Mouse (Mus musculus) CH12.LX (cell line): Measurements from ENCODE around the gene Nr2f2. TPM values are rescaled to one million over a fixed set of nuclear protein-coding genes. Genes with fewer than 3 reads are reported as not detected.

Experiments used
- DNase-seq: peaks from one replicate; pipeline ENCODE4 v3.0.0-alpha.2; 2013; ENCODE audit errors: extremely low read depth
- H3K27ac ChIP-seq: 2 replicates; pipeline ENCODE4 v1.5.1; 2012; ENCODE audit warnings: low read depth, mild to moderate bottlenecking, control low read depth, moderate library complexity; ENCODE audit not compliant: insufficient read depth
- H3K27me3 ChIP-seq: replicated peaks from 2 replicates; pipeline ENCODE3; 2012; ENCODE audit warnings: inconsistent platforms
- H3K36me3 ChIP-seq, 2 experiments: replicated peaks in 1 of 2; 2 replicates each; pipeline versions ENCODE3 to v1.6.1; 2012; ENCODE audit warnings: inconsistent platforms in 1 of 2, low read length in 1 of 2, mild to moderate bottlenecking in 1 of 2, mixed read lengths in 1 of 2, moderate library complexity in 1 of 2; ENCODE audit not compliant: control insufficient read depth in 1 of 2, insufficient read depth in 1 of 2
- H3K4me1 ChIP-seq, 2 experiments: 2 replicates each; pipeline ENCODE4 v1.6.1; 2012; ENCODE audit warnings: inconsistent platforms in 1 of 2, moderate library complexity in 1 of 2; ENCODE audit not compliant: insufficient read depth in 2 of 2, control insufficient read depth in 1 of 2
- H3K4me2 ChIP-seq: 2 replicates; pipeline ENCODE4 v1.6.1; 2012; ENCODE audit warnings: low read depth, mild to moderate bottlenecking, control low read depth; ENCODE audit not compliant: poor library complexity, insufficient read depth, severe bottlenecking
- H3K4me3 ChIP-seq, 3 experiments: fragments of 150-350 bp in 1 of 3; sonication (generic) in 1 of 3; replicated peaks in 1 of 3; 2 replicates each; pipeline versions ENCODE3 to v1.5.1; 2011 to 2012; ENCODE audit warnings: low read depth in 2 of 3, low read length in 2 of 3, mild to moderate bottlenecking in 2 of 3, moderate library complexity in 2 of 3, control low read depth in 1 of 3, improper control_type of control experiment in 1 of 3, inconsistent platforms in 1 of 3, mixed read lengths in 1 of 3; ENCODE audit not compliant: poor library complexity in 1 of 3
- H3K79me2 ChIP-seq: replicated peaks from 2 replicates; pipeline ENCODE4 v1.6.1; 2012; ENCODE audit warnings: mild to moderate bottlenecking, moderate library complexity; ENCODE audit not compliant: control insufficient read depth, poor library complexity, insufficient read depth, severe bottlenecking; ENCODE audit errors: extremely low read depth
- H3K9ac ChIP-seq: 2 replicates; pipeline ENCODE4 v1.6.1; 2012; ENCODE audit warnings: low read depth, mild to moderate bottlenecking, control low read depth, moderate library complexity; ENCODE audit not compliant: insufficient read depth
- H3K9me3 ChIP-seq: replicated peaks from 2 replicates; pipeline ENCODE3; 2012; ENCODE audit warnings: low read length, inconsistent platforms, mixed read lengths
- CHD2 ChIP-seq: IDR thresholded peaks from 2 replicates; pipeline ENCODE4 v1.6.1; 2011; ENCODE audit warnings: low read length, improper control_type of control experiment
- CTCF ChIP-seq, 2 experiments: IDR thresholded peaks in 1 of 2; conservative IDR thresholded peaks in 1 of 2; 2 replicates each; pipeline ENCODE4 v1.5.1; 2011 to 2012; ENCODE audit warnings: low read depth in 2 of 2, low read length in 2 of 2, improper control_type of control experiment in 1 of 2, inconsistent platforms in 1 of 2, mild to moderate bottlenecking in 1 of 2, moderate library complexity in 1 of 2
- E2F4 ChIP-seq: IDR thresholded peaks from 2 replicates; pipeline ENCODE4 v1.6.1; 2011; ENCODE audit warnings: low read depth, low read length, improper control_type of control experiment; ENCODE audit not compliant: insufficient replicate concordance
- EP300 ChIP-seq: IDR thresholded peaks from 2 replicates; pipeline ENCODE4 v1.6.1; 2011; ENCODE audit warnings: low read length, improper control_type of control experiment
- ETS1 ChIP-seq: conservative IDR thresholded peaks from 2 replicates; pipeline ENCODE4 v1.6.1; 2012; ENCODE audit warnings: low read depth, mild to moderate bottlenecking, inconsistent platforms, low read length, improper control_type of control experiment, moderate library complexity
- JUN ChIP-seq: IDR thresholded peaks from 2 replicates; pipeline ENCODE4 v1.6.1; 2011; ENCODE audit warnings: low read depth, mild to moderate bottlenecking, low read length, improper control_type of control experiment, moderate library complexity; ENCODE audit not compliant: insufficient read depth
- JUND ChIP-seq: conservative IDR thresholded peaks from 2 replicates; pipeline ENCODE4 v1.6.1; 2011; ENCODE audit warnings: low read depth, low read length, improper control_type of control experiment
- MAFK ChIP-seq: IDR thresholded peaks from 2 replicates; pipeline ENCODE4 v1.6.1; 2011; ENCODE audit warnings: low read length, improper control_type of control experiment; ENCODE audit not compliant: insufficient replicate concordance
- MAZ ChIP-seq: IDR thresholded peaks from 2 replicates; pipeline ENCODE4 v1.6.1; 2012; ENCODE audit warnings: low read depth, mild to moderate bottlenecking, inconsistent platforms, low read length, improper control_type of control experiment, moderate library complexity
- MXI1 ChIP-seq: IDR thresholded peaks from 2 replicates; pipeline ENCODE4 v1.6.1; 2011; ENCODE audit warnings: mild to moderate bottlenecking, low read depth, low read length, improper control_type of control experiment
- MYC ChIP-seq: IDR thresholded peaks from 2 replicates; pipeline ENCODE4 v1.6.1; 2011; ENCODE audit warnings: low read depth, mild to moderate bottlenecking, improper control_type of control experiment, low read length
- NELFE ChIP-seq: IDR thresholded peaks from 2 replicates; pipeline ENCODE4 v1.6.1; 2011; ENCODE audit warnings: low read depth, low read length, improper control_type of control experiment
- NRF1 ChIP-seq: IDR thresholded peaks from 2 replicates; pipeline ENCODE4 v1.6.1; 2014; ENCODE audit warnings: low read depth, mild to moderate bottlenecking, inconsistent platforms, low read length, improper control_type of control experiment, moderate library complexity
- SMC3 ChIP-seq: IDR thresholded peaks from 2 replicates; pipeline ENCODE4 v1.6.1; 2011; ENCODE audit warnings: low read depth, low read length, improper control_type of control experiment
- TBP ChIP-seq: conservative IDR thresholded peaks from 2 replicates; pipeline ENCODE4 v1.6.1; 2011; ENCODE audit warnings: low read depth, low read length, improper control_type of control experiment
- UBTF ChIP-seq: IDR thresholded peaks from 2 replicates; pipeline ENCODE4 v1.6.1; 2012; ENCODE audit warnings: low read depth, mild to moderate bottlenecking, inconsistent platforms, low read length, improper control_type of control experiment, moderate library complexity
- USF1 ChIP-seq: IDR thresholded peaks from 2 replicates; pipeline ENCODE4 v1.6.1; 2014; ENCODE audit warnings: low read depth, mild to moderate bottlenecking, inconsistent platforms, low read length, improper control_type of control experiment
- USF2 ChIP-seq: conservative IDR thresholded peaks from 2 replicates; pipeline ENCODE4 v1.6.1; 2011; ENCODE audit warnings: low read depth, low read length, improper control_type of control experiment
- ZNF384 ChIP-seq: IDR thresholded peaks from 2 replicates; pipeline ENCODE4 v1.6.1; 2012; ENCODE audit warnings: low read depth, low read length, improper control_type of control experiment, inconsistent platforms
- dilution Hi-C: fragments of 300-500 bp; cut with MboI; formaldehyde crosslinking; loops from 2 replicates; pipeline ENCODE4 v1.14.3; 2020; ENCODE audit warnings: low sequenced_read_pairs; ENCODE audit not compliant: extremely low pct_unique_long_range_greater_than_20kb, extremely low pct_ligation_motif_present
- in situ Hi-C: fragments of 300-500 bp; cut with MboI; formaldehyde crosslinking; loops from 3 replicates; pipeline ENCODE4 v1.14.3; 2019; ENCODE audit warnings: low sequenced_read_pairs, low pct_ligation_motif_present, low pct_unique_long_range_greater_than_20kb, mixed read lengths
- polyA plus RNA-seq: library from polyadenylated mRNA; unstranded; fragments of >175 nt; gene quantifications from 2 replicates; pipeline ENCODE4 v1.2.1, GENCODE M21; 2012; ENCODE audit warnings: low read depth; ENCODE audit not compliant: insufficient read length
- total RNA-seq, 2 experiments: library from RNA; depleted of rRNA; stranded (reverse); fragments of 300-350 nt in 1 of 2; fragments of >200 nt in 1 of 2; gene quantifications; 2 replicates each; pipeline ENCODE4 v1.2.3; 2012 to 2014

Nr2f2 gene
- total and polyA plus RNA-seq, 3 experiments: not detected

- Histone ChIP-seq H3K4me3 (no peak overlapping the region), H3K79me2 (no peaks in the 10 kb centered on the region), H3K27ac (no peak overlapping the region), H3K4me1 (no peaks in the 10 kb centered on the region), H3K9me3 (peaks cover 62% of the 10 kb centered on the region), H3K4me2 (no peak overlapping the region), H3K36me3 (no peaks in the 10 kb centered on the region), H3K9ac (no peak overlapping the region), H3K27me3 (no peaks in the 10 kb centered on the region)
- dilution Hi-C loops (no loop called here), in situ Hi-C loops (no loop called here)
- no peak for DNase-seq
- TF ChIP-seq ZNF384 (no peak), E2F4 (no peak), NELFE (no peak), MXI1 (no peak), NRF1 (no peak), MAZ (no peak), CTCF (conservative IDR thresholded peaks at IDR 0.05 in 1 of 2, IDR thresholded peaks at IDR 0.05 in 1 of 2; ENCODE audit: low read depth in 2 of 2, low read length in 2 of 2) (no peak)
Measured at GRCm38 (mm10) chr7:70350781-70351551, 15.6 kb downstream of the Nr2f2 start.

- TF ChIP-seq USF1: no peak
- no peak for TF ChIP-seq ETS1
- TF ChIP-seq UBTF: no peak
- TF ChIP-seq USF2: no peak
- no peak for TF ChIP-seq EP300
- TF ChIP-seq MAFK: no peak
- TF ChIP-seq CHD2: no peak
- TF ChIP-seq MYC: no peak
- no peak for TF ChIP-seq JUN
- TF ChIP-seq TBP: no peak
- no peak for TF ChIP-seq SMC3
- no peak for TF ChIP-seq JUND
- H3K9me3 ChIP-seq: peaks cover 59% of the 10 kb centered on the region
- no peaks in the 10 kb centered on the region for H3K36me3 ChIP-seq
- H3K4me3 ChIP-seq: no peak overlapping the region
- no peak overlapping the region for H3K4me2 ChIP-seq
- H3K4me1 ChIP-seq: no peaks in the 10 kb centered on the region
- H3K27ac ChIP-seq: no peak overlapping the region
- dilution Hi-C loops (no loop called here), in situ Hi-C loops (no loop called here)
- no peaks in the 10 kb centered on the region for H3K27me3 ChIP-seq
- DNase-seq: no peak
- H3K79me2 ChIP-seq: no peaks in the 10 kb centered on the region
- no peak overlapping the region for H3K9ac ChIP-seq
Measured at GRCm38 (mm10) chr7:70349981-70350670, 16.4 kb downstream of the Nr2f2 start.
